Mouse (Mus musculus) kidney, embryonic 16.5 days (tissue): Measurements from ENCODE around the gene Gpatch2. TPM values are rescaled to one million over a fixed set of nuclear protein-coding genes. Genes with fewer than 3 reads are reported as not detected.

Experiments used
- ATAC-seq: fragments of 200-750 bp; cut with Nextera tagmentation; 2 replicates; pipeline ENCODE4 v1.8.0; 2017; ENCODE audit warnings: moderate TSS enrichment; ENCODE audit not compliant: low FRiP score, low TSS enrichment
- H3K27ac ChIP-seq: fragments of 300-500 bp; sonication (generic); 2 replicates; pipeline ENCODE4 v1.5.1; 2014; ENCODE audit warnings: low read length
- H3K27me3 ChIP-seq: fragments of 300-500 bp; sonication (generic); 2 replicates; pipeline ENCODE4 v1.6.1; 2014; ENCODE audit warnings: low read length, control low read depth, mixed read lengths; ENCODE audit not compliant: insufficient read depth
- H3K36me3 ChIP-seq: fragments of 300-500 bp; sonication (generic); 2 replicates; pipeline ENCODE4 v1.6.1; 2014; ENCODE audit warnings: low read length, control low read depth, mixed read lengths; ENCODE audit not compliant: insufficient read depth
- H3K4me1 ChIP-seq: fragments of 300-500 bp; sonication (generic); 2 replicates; pipeline ENCODE4 v1.6.1; 2014; ENCODE audit warnings: low read length, control low read depth, mixed read lengths; ENCODE audit not compliant: insufficient read depth
- H3K4me2 ChIP-seq: fragments of 300-500 bp; sonication (generic); replicated peaks from 2 replicates; pipeline ENCODE4 v1.6.1; 2014; ENCODE audit warnings: low read depth, low read length
- H3K4me3 ChIP-seq: fragments of 300-500 bp; sonication (generic); 2 replicates; pipeline ENCODE4 v1.5.1; 2014; ENCODE audit warnings: mild to moderate bottlenecking, low read length
- H3K9ac ChIP-seq: fragments of 300-500 bp; sonication (generic); replicated peaks from 2 replicates; pipeline ENCODE4 v1.6.1; 2014; ENCODE audit warnings: low read length
- H3K9me3 ChIP-seq: fragments of 300-500 bp; sonication (generic); 2 replicates; pipeline ENCODE4 v1.6.1; 2016; ENCODE audit warnings: low read length, control low read depth
- WGBS: fragments of 180-500 bp; shearing (Covaris S2); extraction: QIAGEN DNeasy Blood & Tissue Kit; methylation state at CpG from one replicate; pipeline ENCODE4 v1.1.7; 2014; 5-methylcytosine and 5-hydroxymethylcytosine counted together
- polyA plus RNA-seq: library from polyadenylated mRNA; unstranded; fragments of >200 nt; fragmentation: Nextera tagmentation; extraction: Ambion mirVana; gene quantifications from 2 replicates; pipeline ENCODE4 v1.2.1, GENCODE M21; 2015

The Gpatch2 gene
- polyA plus RNA-seq, 1 experiment from 2014 or later, result 19.9 TPM

- Histone ChIP-seq H3K9me3 (no peaks in the 10 kb centered on the region), H3K4me2 (no peak overlapping the region), H3K36me3 (peaks cover 7% of the 10 kb centered on the region; the same call in 1 of the 2 replicates), H3K4me3 (no peak overlapping the region), H3K4me1 (peaks cover 12% of the 10 kb centered on the region; the same call in 1 of the 2 replicates), H3K27ac (no peak overlapping the region), H3K9ac (no peak overlapping the region), H3K27me3 (no peaks in the 10 kb centered on the region)
- no peak for ATAC-seq
- WGBS, result 70% methylated on average over 6 of the region's 6 CpGs
Measured at GRCm38 (mm10) chr1:187220756-187221155, 5.4 kb downstream of the Gpatch2 start.

DNA sequence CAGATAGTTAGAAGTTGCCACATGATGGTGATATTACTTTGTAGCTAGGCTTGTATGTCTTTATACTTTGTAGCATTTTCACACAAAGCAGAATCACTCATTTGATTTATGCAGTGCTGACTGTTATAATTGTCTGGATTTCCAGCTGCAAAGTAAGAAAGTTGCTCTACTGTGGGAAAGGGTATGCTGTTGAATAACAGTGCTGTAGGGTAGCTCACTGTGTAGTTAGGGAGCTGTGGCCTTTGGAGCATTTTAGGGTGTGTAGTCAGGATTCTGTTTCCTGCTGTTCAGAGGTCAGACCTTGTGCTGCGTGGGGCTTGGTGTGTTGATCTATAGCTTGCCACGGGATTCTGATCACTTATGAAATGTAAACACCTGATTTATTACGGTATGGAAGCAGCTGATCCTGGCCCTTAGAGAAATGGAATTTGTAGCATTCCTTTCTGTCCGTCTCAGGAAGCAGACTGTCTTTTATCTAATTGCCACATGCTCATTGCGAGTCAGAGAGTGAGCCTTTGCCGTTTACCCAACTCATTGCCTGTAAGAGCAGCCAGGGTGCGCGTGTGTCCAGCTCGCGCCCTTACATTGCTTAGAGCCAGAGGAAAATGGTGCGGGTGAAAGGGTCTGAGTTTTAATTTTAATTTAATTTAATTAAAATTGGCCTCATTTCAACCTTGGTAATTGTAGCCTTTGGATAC, 11.2 kb downstream of the Gpatch2 start:
- Histone ChIP-seq H3K36me3 (peaks cover 8% of the 10 kb centered on the region; the same call in 1 of the 2 replicates), H3K9me3 (no peaks in the 10 kb centered on the region), H3K27ac (peak overlapping the region; percentile 12; the same call in 1 of the 2 replicates), H3K4me1 (peaks cover 16% of the 10 kb centered on the region; the same call in 1 of the 2 replicates), H3K4me2 (0 out of 2 replicates have a peak overlapping the region, but pooled peaks have one; percentile 4), H3K27me3 (no peaks in the 10 kb centered on the region), H3K4me3 (no peak overlapping the region), H3K9ac (no peak overlapping the region)
- WGBS, result 63% methylated on average over 11 of the region's 11 CpGs
- peak; percentile 63; the same call in 1 of the 2 replicates for ATAC-seq

- Histone ChIP-seq H3K9me3 (no peaks in the 10 kb centered on the region), H3K27ac (no peak overlapping the region), H3K27me3 (no peaks in the 10 kb centered on the region), H3K9ac (no peak overlapping the region), H3K4me3 (no peak overlapping the region), H3K36me3 (peaks cover 8% of the 10 kb centered on the region; the same call in 1 of the 2 replicates), H3K4me2 (no peak overlapping the region), H3K4me1 (peaks cover 16% of the 10 kb centered on the region; the same call in 1 of the 2 replicates)
- ATAC-seq, result no peak
- WGBS, result 73% methylated on average over 13 of the region's 13 CpGs
Measured at GRCm38 (mm10) chr1:187228414-187229146, 13.3 kb downstream of the Gpatch2 start.

GRCm38 (mm10) chr1:187230255-187230654, 14.9 kb downstream of the Gpatch2 start:
- Histone ChIP-seq H3K4me2 (no peak overlapping the region), H3K4me3 (no peak overlapping the region), H3K36me3 (0 out of 2 replicates have a peak, but pooled peaks cover 8% of the 10 kb centered on the region), H3K4me1 (peaks cover 16% of the 10 kb centered on the region; the same call in 1 of the 2 replicates), H3K27ac (no peak overlapping the region), H3K27me3 (no peaks in the 10 kb centered on the region), H3K9me3 (no peaks in the 10 kb centered on the region), H3K9ac (no peak overlapping the region)
- WGBS, result 91% methylated on average over 5 of the region's 5 CpGs
- ATAC-seq, result no peak

DNA sequence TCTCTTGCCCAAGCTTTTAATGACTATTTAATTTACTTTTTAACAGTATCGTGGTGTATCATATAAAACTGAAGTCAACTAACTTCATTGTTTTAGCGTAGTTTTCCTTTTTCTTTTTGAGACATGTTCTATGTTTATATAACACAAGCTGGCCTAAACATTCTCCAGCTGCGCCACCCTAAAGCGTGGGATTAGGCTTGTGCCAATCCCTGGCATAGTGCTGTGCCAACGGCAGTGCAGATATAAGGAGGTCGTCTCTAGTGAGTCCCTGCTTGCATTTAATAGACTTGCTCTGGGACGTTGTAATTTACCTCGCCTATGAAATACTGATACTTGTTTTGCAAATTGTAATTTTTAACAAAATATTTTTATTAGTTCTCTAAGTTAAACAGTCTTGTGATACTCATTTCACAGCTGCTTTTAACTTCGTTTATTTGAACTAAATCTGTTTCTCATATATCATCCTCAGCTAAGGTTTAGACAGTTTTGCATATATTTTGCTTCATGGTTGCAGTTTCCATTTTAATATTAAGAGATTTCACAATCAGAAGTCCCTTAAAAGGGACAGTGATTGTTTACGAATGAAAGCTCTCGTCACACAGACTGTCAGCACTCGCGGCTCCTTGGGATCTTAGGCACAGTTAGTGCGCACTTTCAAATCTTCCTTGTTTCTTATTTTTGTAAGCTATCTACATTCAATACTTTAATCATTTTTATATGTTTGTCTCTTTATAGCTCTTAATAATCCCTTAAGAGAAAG, 17.1 kb downstream of the Gpatch2 start:
- peaks cover 6% of the 10 kb centered on the region; the same call in 1 of the 2 replicates for H3K4me1 ChIP-seq
- ATAC-seq, result no peak
- H3K27ac ChIP-seq, result no peak overlapping the region
- WGBS, result 86% methylated on average over 14 of the region's 14 CpGs
- no peak overlapping the region for H3K4me3 ChIP-seq
- H3K9ac ChIP-seq, result no peak overlapping the region
- H3K36me3 ChIP-seq, result 0 out of 2 replicates have a peak, but pooled peaks cover 3% of the 10 kb centered on the region
- no peaks in the 10 kb centered on the region for H3K9me3 ChIP-seq
- H3K4me2 ChIP-seq, result no peak overlapping the region
- no peaks in the 10 kb centered on the region for H3K27me3 ChIP-seq

GRCm38 (mm10) chr1:187232996-187233615, 17.8 kb downstream of the Gpatch2 start:
- Histone ChIP-seq H3K4me2 (no peak overlapping the region), H3K27ac (no peak overlapping the region), H3K9me3 (no peaks in the 10 kb centered on the region), H3K9ac (no peak overlapping the region), H3K4me1 (no peaks in the 10 kb centered on the region; the same call in 1 of the 2 replicates), H3K27me3 (no peaks in the 10 kb centered on the region), H3K4me3 (no peak overlapping the region), H3K36me3 (0 out of 2 replicates have a peak, but pooled peaks cover 3% of the 10 kb centered on the region)
- ATAC-seq, result no peak
- 73% methylated on average over 7 of the region's 7 CpGs for WGBS

DNA sequence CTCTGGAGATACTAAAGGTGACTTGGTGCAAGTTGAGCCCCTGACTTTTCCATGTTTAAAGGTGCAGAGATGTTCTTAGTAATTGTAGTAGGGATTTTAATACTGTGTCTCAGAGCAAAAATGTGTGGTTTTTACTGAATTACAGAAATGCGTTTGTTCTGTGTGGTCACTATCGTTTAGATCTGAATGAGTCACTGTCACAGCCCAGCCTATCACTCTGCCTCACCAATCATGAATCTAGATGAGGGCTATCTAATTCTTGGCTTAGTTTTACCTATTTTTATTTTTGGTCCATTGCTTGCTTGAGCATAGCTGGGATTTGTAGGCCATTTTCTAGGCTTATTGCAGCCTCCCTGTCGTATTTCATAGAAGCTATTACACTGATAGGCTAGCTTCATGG, 19.9 kb downstream of the Gpatch2 start:
- Histone ChIP-seq H3K9ac (no peak overlapping the region), H3K27ac (no peak overlapping the region), H3K27me3 (no peaks in the 10 kb centered on the region), H3K4me3 (no peak overlapping the region), H3K4me1 (no peaks in the 10 kb centered on the region), H3K36me3 (0 out of 2 replicates have a peak, but pooled peaks cover 3% of the 10 kb centered on the region), H3K4me2 (no peak overlapping the region), H3K9me3 (no peaks in the 10 kb centered on the region)
- ATAC-seq, result no peak
- 94% methylated on average over 3 of the region's 3 CpGs for WGBS

DNA sequence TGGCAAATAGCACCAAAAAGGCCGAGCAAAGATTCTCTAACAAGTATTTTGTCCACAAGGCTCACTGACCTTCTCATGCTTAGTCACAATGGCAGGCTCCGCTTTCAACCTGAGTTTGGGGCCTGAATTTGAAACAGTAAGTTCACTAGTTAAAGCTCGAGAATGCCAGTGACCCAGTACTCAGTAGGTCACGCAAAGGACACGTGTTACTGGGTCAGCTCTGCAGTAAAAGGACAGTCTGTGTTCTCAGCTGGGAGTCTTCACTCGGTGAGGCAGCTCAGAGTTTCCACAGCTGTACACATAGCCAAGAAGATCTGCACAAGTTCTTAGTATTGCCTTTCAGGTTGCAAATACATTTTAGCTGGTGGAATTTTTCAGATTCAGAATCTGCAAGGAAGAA, 21.0 kb downstream of the Gpatch2 start:
- no peak for ATAC-seq
- 45% methylated on average over 6 of the region's 6 CpGs for WGBS
- Histone ChIP-seq H3K36me3 (0 out of 2 replicates have a peak, but pooled peaks cover 3% of the 10 kb centered on the region), H3K9me3 (no peaks in the 10 kb centered on the region), H3K27ac (no peak overlapping the region), H3K4me1 (no peaks in the 10 kb centered on the region), H3K9ac (no peak overlapping the region), H3K4me3 (no peak overlapping the region), H3K4me2 (no peak overlapping the region), H3K27me3 (no peaks in the 10 kb centered on the region)

DNA sequence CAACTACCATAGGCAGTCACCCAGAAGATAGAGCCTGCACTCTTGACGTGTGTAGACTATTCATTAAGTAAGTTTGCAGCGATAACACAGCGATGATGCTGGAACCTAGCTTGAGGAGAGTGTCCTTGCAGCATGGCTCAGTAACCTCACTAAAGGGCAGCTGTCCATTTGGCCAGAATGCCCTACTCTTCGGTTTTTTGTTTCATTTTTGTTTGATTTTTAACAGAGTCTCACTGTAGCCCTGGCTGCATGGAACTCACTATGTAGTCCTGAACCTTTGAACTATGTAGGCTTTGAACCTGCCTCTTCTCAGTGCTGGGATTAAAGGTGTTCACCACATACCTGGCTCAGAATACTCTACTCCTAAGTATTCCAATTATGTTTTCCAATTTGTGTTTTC, 22.8 kb downstream of the Gpatch2 start:
- H3K27me3 ChIP-seq, result no peaks in the 10 kb centered on the region
- no peaks in the 10 kb centered on the region for H3K9me3 ChIP-seq
- 0 out of 2 replicates have a peak, but pooled peaks have one; percentile 59 for ATAC-seq
- no peak overlapping the region for H3K9ac ChIP-seq
- H3K4me3 ChIP-seq, result no peak overlapping the region
- H3K4me1 ChIP-seq, result no peaks in the 10 kb centered on the region
- WGBS, result 90% methylated on average over 4 of the region's 4 CpGs
- H3K36me3 ChIP-seq, result 0 out of 2 replicates have a peak, but pooled peaks cover 3% of the 10 kb centered on the region
- no peak overlapping the region for H3K4me2 ChIP-seq
- no peak overlapping the region for H3K27ac ChIP-seq
